Mouse (Mus musculus): Measurements from ENCODE around the gene Olfr1364.

GRCm38 (mm10) chr13:21530136-21530535 lies 51.4 kb downstream of the Olfr1364 start:
- TF ChIP-seq CTCF (IDR thresholded peaks at IDR 0.05; ENCODE audit: low read depth) (no peak), EP300 (IDR thresholded peaks at IDR 0.05; ENCODE audit: low read depth) (no peak)
